Mouse (Mus musculus): ENCODE data around the gene Sash1. TPM values are rescaled to one million over a fixed set of nuclear protein-coding genes. Genes with fewer than 3 reads are reported as not detected.

Sash1 gene
- 2.2 and 2.7 TPM in 2 replicates for polyA plus RNA-seq (2015; fragmentation: Nextera tagmentation; extraction: Ambion mirVana)

- H3K9ac ChIP-seq (ENCODE audit: low read depth, low read length) = peak within 1 kb of the TSS; percentile 64
- H3K4me1 ChIP-seq (ENCODE audit: control insufficient read depth, insufficient read depth, low read length) = peaks cover 15% of the 10 kb centered on the region
- ATAC-seq = peak; percentile 92
- WGBS = under 1% methylated on average over 79 of the region's 80 CpGs
- no peaks in the 10 kb centered on the region for H3K9me3 ChIP-seq (replicated peaks; ENCODE audit: control insufficient read depth, low read length, poor library complexity, severe bottlenecking)
- peak within 1 kb of the TSS; percentile 81 for H3K4me2 ChIP-seq (ENCODE audit: low read length)
- H3K36me3 ChIP-seq (ENCODE audit: control insufficient read depth, insufficient read depth, low read length) = no peaks in the 10 kb centered on the region
- H3K27me3 ChIP-seq (ENCODE audit: control insufficient read depth, insufficient read depth, low read depth, low read length) = no peaks in the 10 kb centered on the region
- peak within 1 kb of the TSS; percentile 75 for H3K27ac ChIP-seq (ENCODE audit: low read length)
- H3K4me3 ChIP-seq (ENCODE audit: low read depth, low read length) = peak within 1 kb of the TSS; percentile 61
Observed at GRCm38 (mm10) chr10:8885630-8886527, at the start of gene Sash1. TSS of gene Sash1 (minus strand) at chr10:8886070.

DNA sequence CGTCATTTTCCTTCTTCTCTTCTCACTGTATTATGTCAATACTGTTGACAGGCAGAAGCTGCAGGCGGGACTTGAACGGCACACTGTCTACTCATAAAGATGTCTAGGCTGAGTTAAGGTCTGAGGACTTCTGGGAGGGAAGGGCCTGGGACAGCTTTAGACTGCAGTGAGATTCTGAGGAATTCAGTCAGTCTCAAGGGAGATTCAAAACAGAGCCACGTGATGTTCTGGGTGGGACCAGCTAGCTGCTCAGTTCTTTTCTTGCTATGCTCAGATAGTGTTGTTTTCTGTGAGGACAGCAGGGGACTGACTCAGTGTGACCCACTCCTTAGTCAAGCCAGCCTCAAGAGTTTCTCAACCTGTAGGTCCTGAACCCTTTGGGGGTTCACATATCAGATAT is 49.7 kb upstream of the Sash1 start:
- H3K4me2 ChIP-seq (ENCODE audit: low read length) = no peak overlapping the region
- WGBS = 66% methylated on average over 4 of the region's 4 CpGs
- no peaks in the 10 kb centered on the region for H3K27me3 ChIP-seq (ENCODE audit: control insufficient read depth, insufficient read depth, low read depth, low read length)
- no peak overlapping the region for H3K9ac ChIP-seq (ENCODE audit: low read depth, low read length)
- H3K27ac ChIP-seq (ENCODE audit: low read length) = no peak overlapping the region
- H3K4me1 ChIP-seq (ENCODE audit: control insufficient read depth, insufficient read depth, low read length) = no peaks in the 10 kb centered on the region
- H3K9me3 ChIP-seq (replicated peaks; ENCODE audit: control insufficient read depth, low read length, poor library complexity, severe bottlenecking) = no peaks in the 10 kb centered on the region
- no peak overlapping the region for H3K4me3 ChIP-seq (ENCODE audit: low read depth, low read length)
- no peaks in the 10 kb centered on the region for H3K36me3 ChIP-seq (ENCODE audit: control insufficient read depth, insufficient read depth, low read length)
- no peak for ATAC-seq

DNA sequence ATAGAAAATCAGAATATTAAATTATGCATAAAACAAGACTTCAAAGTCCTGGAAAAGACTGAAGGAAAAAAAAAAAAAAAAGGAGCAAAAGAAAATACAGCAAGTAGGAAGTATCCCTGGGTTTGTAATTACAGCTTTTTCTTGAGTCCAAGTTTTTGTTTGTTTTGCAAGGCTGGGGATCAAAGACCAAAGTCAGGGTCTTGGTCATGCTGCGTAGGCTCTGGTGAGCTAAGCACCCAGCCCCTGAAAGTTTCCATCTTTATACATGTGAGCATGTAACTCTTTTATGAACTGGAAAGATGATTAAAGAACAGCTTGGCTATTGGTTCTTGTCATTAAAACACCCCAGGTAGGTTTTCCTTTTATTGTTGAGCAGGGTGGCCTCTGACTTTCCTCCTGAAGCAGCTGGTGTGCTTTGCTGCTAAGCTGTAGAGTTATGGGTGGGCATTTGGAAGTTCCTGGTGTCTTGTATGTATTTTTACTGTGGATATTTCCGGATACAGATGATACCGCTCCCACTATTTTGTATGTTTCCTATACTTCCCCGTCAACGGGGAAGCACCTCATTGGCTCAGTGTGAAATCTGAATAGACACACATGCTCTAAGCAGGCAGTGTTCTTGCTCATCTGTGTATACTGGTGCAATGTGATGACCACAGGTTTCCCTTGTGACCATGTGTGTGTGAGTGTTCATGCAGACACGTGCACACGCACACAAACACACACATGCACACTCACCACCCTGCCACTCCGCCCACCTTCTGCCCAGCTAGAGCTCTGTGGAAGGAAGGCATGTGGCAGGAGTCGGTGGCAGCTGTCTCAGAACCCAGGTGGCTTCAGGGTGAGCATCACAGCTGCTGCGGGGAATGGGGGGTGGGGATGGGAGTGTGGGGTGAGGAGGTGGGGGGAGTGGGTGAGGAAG is 47.8 kb upstream of the Sash1 start:
- no peak overlapping the region for H3K4me3 ChIP-seq (ENCODE audit: low read depth, low read length)
- no peak overlapping the region for H3K9ac ChIP-seq (ENCODE audit: low read depth, low read length)
- no peaks in the 10 kb centered on the region for H3K27me3 ChIP-seq (ENCODE audit: control insufficient read depth, insufficient read depth, low read depth, low read length)
- H3K9me3 ChIP-seq (replicated peaks; ENCODE audit: control insufficient read depth, low read length, poor library complexity, severe bottlenecking) = no peaks in the 10 kb centered on the region
- no peak overlapping the region for H3K27ac ChIP-seq (ENCODE audit: low read length)
- H3K4me1 ChIP-seq (ENCODE audit: control insufficient read depth, insufficient read depth, low read length) = peaks cover 9% of the 10 kb centered on the region
- H3K36me3 ChIP-seq (ENCODE audit: control insufficient read depth, insufficient read depth, low read length) = no peaks in the 10 kb centered on the region
- WGBS = 82% methylated on average over 10 of the region's 10 CpGs
- no peak for ATAC-seq
- no peak overlapping the region for H3K4me2 ChIP-seq (ENCODE audit: low read length)

- Histone ChIP-seq H3K9ac (ENCODE audit: low read depth, low read length) (no peak overlapping the region), H3K27ac (ENCODE audit: low read length) (no peak overlapping the region), H3K9me3 (replicated peaks; ENCODE audit: control insufficient read depth, low read length, poor library complexity, severe bottlenecking) (no peaks in the 10 kb centered on the region), H3K4me2 (ENCODE audit: low read length) (no peak overlapping the region), H3K27me3 (ENCODE audit: control insufficient read depth, insufficient read depth, low read depth, low read length) (no peaks in the 10 kb centered on the region), H3K36me3 (ENCODE audit: control insufficient read depth, insufficient read depth, low read length) (no peaks in the 10 kb centered on the region), H3K4me1 (ENCODE audit: control insufficient read depth, insufficient read depth, low read length) (peaks cover 12% of the 10 kb centered on the region), H3K4me3 (ENCODE audit: low read depth, low read length) (no peak overlapping the region)
- no peak for ATAC-seq
- 89% methylated on average over 8 of the region's 8 CpGs for WGBS
Observed at GRCm38 (mm10) chr10:8931548-8932240, 45.8 kb upstream of the Sash1 start.

DNA sequence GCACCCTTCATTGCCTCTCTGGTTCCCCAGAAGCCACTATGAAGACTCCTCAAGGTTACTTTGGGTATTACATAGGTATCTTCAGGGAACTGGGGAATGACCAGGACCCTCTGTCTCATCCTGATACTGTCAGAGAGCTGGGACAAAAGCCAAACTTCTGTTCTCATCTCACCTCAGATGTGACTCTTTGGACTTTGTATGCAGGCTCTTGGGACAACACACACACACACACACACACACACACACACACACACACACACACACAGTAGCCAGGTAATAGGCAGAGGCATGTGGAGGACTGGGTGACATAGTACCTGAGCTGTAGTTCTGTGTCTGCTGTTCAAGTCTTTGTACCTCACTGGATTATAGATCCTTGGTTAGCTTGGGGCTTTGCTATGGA is 44.8 kb upstream of the Sash1 start:
- Histone ChIP-seq H3K27me3 (ENCODE audit: control insufficient read depth, insufficient read depth, low read depth, low read length) (no peaks in the 10 kb centered on the region), H3K9me3 (replicated peaks; ENCODE audit: control insufficient read depth, low read length, poor library complexity, severe bottlenecking) (no peaks in the 10 kb centered on the region), H3K36me3 (ENCODE audit: control insufficient read depth, insufficient read depth, low read length) (no peaks in the 10 kb centered on the region), H3K9ac (ENCODE audit: low read depth, low read length) (no peak overlapping the region), H3K4me2 (ENCODE audit: low read length) (no peak overlapping the region), H3K27ac (ENCODE audit: low read length) (no peak overlapping the region), H3K4me1 (ENCODE audit: control insufficient read depth, insufficient read depth, low read length) (peaks cover 12% of the 10 kb centered on the region), H3K4me3 (ENCODE audit: low read depth, low read length) (no peak overlapping the region)
- no peak for ATAC-seq

- H3K4me3 ChIP-seq (ENCODE audit: low read depth, low read length) = no peak overlapping the region
- H3K4me1 ChIP-seq (ENCODE audit: control insufficient read depth, insufficient read depth, low read length) = peaks cover 12% of the 10 kb centered on the region
- H3K27me3 ChIP-seq (ENCODE audit: control insufficient read depth, insufficient read depth, low read depth, low read length) = no peaks in the 10 kb centered on the region
- whole genome bisulfite sequencing = 32% methylated on average over 10 of the region's 10 CpGs
- peak overlapping the region; percentile 31 for H3K27ac ChIP-seq (ENCODE audit: low read length)
- H3K4me2 ChIP-seq (ENCODE audit: low read length) = no peak overlapping the region
- peak; percentile 32; the same call in 1 of the 2 replicates for ATAC-seq
- no peaks in the 10 kb centered on the region for H3K9me3 ChIP-seq (replicated peaks; ENCODE audit: control insufficient read depth, low read length, poor library complexity, severe bottlenecking)
- H3K36me3 ChIP-seq (ENCODE audit: control insufficient read depth, insufficient read depth, low read length) = no peaks in the 10 kb centered on the region
- no peak overlapping the region for H3K9ac ChIP-seq (ENCODE audit: low read depth, low read length)
Observed at GRCm38 (mm10) chr10:8928775-8929647, 43.1 kb upstream of the Sash1 start.

DNA sequence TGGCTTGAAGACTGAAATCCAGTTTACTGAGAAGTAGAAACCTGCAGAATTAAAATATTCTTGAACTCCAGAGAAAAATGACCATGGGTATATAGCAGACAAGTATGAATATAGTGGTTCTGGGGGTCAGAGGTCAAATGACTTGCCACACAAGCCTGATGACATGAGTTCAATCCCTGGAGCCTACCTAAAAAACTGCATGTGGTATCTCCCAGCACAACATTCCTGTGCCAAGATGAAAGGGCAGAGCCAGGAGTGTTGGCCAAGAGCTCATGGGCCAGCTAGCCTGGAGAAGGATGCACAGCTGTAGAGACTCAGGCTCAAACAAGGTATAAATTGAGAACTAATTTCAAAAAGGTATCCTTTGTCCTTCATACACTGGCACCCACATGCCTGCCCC is 42.4 kb upstream of the Sash1 start:
- H3K4me1 ChIP-seq (ENCODE audit: control insufficient read depth, insufficient read depth, low read length) = peaks cover 12% of the 10 kb centered on the region
- no peaks in the 10 kb centered on the region for H3K9me3 ChIP-seq (replicated peaks; ENCODE audit: control insufficient read depth, low read length, poor library complexity, severe bottlenecking)
- H3K9ac ChIP-seq (ENCODE audit: low read depth, low read length) = no peak overlapping the region
- no peaks in the 10 kb centered on the region for H3K36me3 ChIP-seq (ENCODE audit: control insufficient read depth, insufficient read depth, low read length)
- H3K27ac ChIP-seq (ENCODE audit: low read length) = no peak overlapping the region; the same call in 1 of the 2 replicates
- peak; percentile 19; the same call in 1 of the 2 replicates for ATAC-seq
- H3K4me2 ChIP-seq (ENCODE audit: low read length) = no peak overlapping the region
- no peak overlapping the region for H3K4me3 ChIP-seq (ENCODE audit: low read depth, low read length)
- no peaks in the 10 kb centered on the region for H3K27me3 ChIP-seq (ENCODE audit: control insufficient read depth, insufficient read depth, low read depth, low read length)

GRCm38 (mm10) chr10:8926906-8927305 is 41.0 kb upstream of the Sash1 start:
- no peaks in the 10 kb centered on the region for H3K36me3 ChIP-seq (ENCODE audit: control insufficient read depth, insufficient read depth, low read length)
- peaks cover 12% of the 10 kb centered on the region for H3K4me1 ChIP-seq (ENCODE audit: control insufficient read depth, insufficient read depth, low read length)
- no peaks in the 10 kb centered on the region for H3K9me3 ChIP-seq (replicated peaks; ENCODE audit: control insufficient read depth, low read length, poor library complexity, severe bottlenecking)
- H3K4me2 ChIP-seq (ENCODE audit: low read length) = no peak overlapping the region
- H3K27ac ChIP-seq (ENCODE audit: low read length) = no peak overlapping the region
- ATAC-seq = no peak
- no peaks in the 10 kb centered on the region for H3K27me3 ChIP-seq (ENCODE audit: control insufficient read depth, insufficient read depth, low read depth, low read length)
- H3K4me3 ChIP-seq (ENCODE audit: low read depth, low read length) = no peak overlapping the region
- WGBS = 94% methylated on average over 3 of the region's 3 CpGs
- H3K9ac ChIP-seq (ENCODE audit: low read depth, low read length) = no peak overlapping the region
